Mouse (Mus musculus): ENCODE results near the gene Serpinb1a. TPM values are rescaled to one million over a fixed set of nuclear protein-coding genes. Genes with fewer than 3 reads are reported as not detected.

The Serpinb1a gene
- polyA plus RNA-seq, 1 experiment from 2014 or later: 2.6 TPM

DNA sequence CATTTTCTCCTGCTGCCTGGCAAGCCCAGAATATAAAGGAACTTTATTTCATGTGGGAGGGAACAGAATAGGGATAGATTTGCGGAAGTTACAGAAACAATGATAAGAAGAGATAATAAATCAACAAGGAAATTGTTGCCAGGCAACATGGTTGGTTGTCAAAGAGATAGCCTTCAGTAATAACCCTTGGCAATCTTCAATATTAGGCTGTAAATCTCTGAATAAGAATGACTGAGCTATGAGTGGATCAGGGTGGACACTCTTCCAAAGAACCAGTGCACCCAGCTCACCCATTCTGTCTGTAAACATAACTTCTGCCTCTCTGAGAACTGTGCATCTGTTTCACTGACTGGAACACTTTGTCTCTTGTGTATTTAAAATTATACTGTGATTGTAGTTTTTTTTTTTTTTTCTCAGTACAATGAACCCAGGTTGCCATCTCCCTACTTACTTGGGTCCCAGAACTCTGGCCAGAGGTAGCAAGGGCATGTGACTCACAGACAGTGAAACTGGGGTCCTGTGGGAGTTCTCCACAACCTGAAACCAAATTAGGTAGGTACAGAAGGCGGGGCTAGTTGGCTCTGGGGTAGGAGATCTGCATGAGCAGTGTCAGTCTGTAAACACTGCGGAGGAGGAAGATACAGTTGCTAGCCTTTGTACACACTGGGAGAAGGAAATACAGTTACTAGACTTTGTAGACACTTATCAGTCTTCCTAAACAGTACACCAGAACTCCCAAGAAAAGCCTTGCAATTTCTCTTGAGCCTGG is 19.3 kb downstream of the Serpinb1a start:
- no peak overlapping the region for H3K4me3 ChIP-seq
- H3K9me3 ChIP-seq: no peaks in the 10 kb centered on the region
- WGBS: 75% methylated on average over 3 of the region's 3 CpGs
- no peak for DNase-seq (ENCODE audit: low spot score)
- no peaks in the 10 kb centered on the region for H3K27me3 ChIP-seq (ENCODE audit: insufficient read depth, poor library complexity, severe bottlenecking)
- no peaks in the 10 kb centered on the region for H3K4me1 ChIP-seq
- H3K27ac ChIP-seq: no peak overlapping the region
- no peaks in the 10 kb centered on the region for H3K36me3 ChIP-seq

DNA sequence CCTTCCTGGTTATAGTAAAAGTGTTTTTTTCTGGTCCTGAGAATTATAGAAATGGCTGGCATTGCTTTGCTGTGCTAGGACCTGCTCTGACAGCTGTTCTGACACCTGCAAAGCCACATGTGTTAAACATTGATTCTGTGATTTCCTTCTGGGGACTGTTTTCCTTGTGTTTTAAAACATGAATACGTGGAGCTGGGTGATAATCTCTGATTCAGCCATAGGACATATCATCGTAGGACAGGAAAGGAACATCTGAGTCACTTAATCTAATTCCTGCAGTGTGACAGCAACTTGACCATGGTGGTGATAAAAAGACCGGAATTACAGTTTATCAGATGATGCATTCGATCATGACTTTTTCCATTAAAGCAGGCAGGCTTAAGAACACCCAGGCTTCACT is 22.1 kb downstream of the Serpinb1a start:
- no peak for DNase-seq (ENCODE audit: low spot score)
- no peak overlapping the region for H3K4me3 ChIP-seq
- 63% methylated on average over 4 of the region's 4 CpGs for WGBS
- no peaks in the 10 kb centered on the region for H3K9me3 ChIP-seq
- no peak overlapping the region for H3K27ac ChIP-seq
- no peaks in the 10 kb centered on the region for H3K27me3 ChIP-seq (ENCODE audit: insufficient read depth, poor library complexity, severe bottlenecking)
- H3K36me3 ChIP-seq: no peaks in the 10 kb centered on the region
- H3K4me1 ChIP-seq: no peaks in the 10 kb centered on the region

DNA sequence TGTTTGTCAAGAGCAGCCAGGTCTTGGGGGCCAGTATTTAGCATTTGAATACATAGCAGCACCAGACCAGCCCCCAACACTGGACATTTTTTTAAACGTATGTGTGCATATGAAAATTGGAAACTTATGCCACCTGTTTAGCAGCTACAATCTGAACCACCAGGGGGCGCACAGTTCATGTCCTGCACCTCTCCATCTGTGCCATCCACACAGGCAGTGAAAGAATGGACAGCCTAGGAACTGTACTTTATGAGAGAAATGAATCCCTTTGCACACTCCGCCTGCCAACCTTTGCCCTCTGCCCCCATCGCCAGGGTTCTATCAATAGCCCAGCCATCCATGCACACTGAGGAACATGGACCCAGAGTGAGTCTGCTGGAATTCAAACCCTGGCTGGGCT is 23.0 kb downstream of the Serpinb1a start:
- Histone ChIP-seq H3K4me1 (no peaks in the 10 kb centered on the region), H3K36me3 (no peaks in the 10 kb centered on the region), H3K27ac (no peak overlapping the region), H3K9me3 (no peaks in the 10 kb centered on the region), H3K4me3 (no peak overlapping the region), H3K27me3 (ENCODE audit: insufficient read depth, poor library complexity, severe bottlenecking) (no peaks in the 10 kb centered on the region)
- no peak for DNase-seq (ENCODE audit: low spot score)
- 58% methylated on average over 4 of the region's 4 CpGs for WGBS

DNA sequence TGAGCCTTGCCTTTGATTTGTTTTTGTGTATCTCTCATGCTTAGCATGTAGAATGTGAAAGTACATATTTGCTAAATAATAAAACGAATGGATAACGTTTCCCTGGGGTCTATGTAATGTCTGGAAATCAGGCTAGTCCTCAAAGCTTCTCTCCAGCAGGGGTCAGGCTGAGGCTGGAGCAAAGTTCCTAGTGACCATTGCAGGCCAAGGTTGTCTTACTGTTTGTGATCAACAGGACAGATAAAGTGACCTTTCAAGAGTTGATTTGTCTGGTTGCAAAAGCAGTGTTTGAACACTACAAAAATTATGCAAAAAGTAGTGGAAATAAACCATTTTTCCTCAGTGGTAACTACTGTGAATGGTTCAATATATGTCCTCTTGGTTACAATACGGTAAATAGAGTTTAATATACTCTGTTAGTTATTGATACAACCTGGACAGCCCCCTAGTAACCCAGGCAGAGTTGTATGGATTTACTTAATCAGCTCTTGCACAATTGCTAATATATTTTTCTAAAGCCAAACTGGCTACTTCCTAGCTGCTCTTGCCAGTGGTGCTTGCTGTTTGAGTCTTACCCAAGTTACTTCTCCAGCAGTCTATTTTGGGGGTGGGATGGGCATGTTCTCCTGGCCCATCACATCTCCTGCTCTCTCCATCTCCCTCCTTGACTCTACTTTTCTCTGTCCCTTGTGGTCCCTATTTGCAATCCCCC is 23.7 kb downstream of the Serpinb1a start:
- Histone ChIP-seq H3K9me3 (no peaks in the 10 kb centered on the region), H3K4me3 (no peak overlapping the region), H3K36me3 (0 out of 2 replicates have a peak, but pooled peaks cover 4% of the 10 kb centered on the region), H3K27ac (no peak overlapping the region), H3K4me1 (no peaks in the 10 kb centered on the region), H3K27me3 (ENCODE audit: insufficient read depth, poor library complexity, severe bottlenecking) (no peaks in the 10 kb centered on the region)
- WGBS: 72% methylated on average over 3 of the region's 3 CpGs
- no peak for DNase-seq (ENCODE audit: low spot score)

DNA sequence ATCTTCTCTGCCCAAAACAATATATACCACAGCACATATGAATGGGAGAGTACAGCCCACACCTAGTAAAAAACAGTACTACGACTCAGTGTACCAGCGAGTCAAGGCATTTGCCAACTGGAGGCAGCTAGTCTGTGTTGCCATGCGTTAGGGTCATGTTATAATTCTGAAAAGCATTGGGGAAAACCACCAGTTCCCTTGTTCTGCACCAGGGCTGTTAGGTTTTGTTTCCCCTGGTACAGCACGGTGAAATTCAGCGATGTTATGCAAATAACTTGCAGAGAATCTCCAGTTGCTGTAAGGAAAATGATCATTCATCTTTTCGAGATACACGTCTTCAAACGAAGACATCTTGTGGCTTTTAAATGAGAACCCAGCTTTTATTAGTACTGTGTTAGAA is 25.4 kb downstream of the Serpinb1a start:
- no peaks in the 10 kb centered on the region for H3K9me3 ChIP-seq
- H3K27me3 ChIP-seq (ENCODE audit: insufficient read depth, poor library complexity, severe bottlenecking): no peaks in the 10 kb centered on the region
- 89% methylated on average over 8 of the region's 8 CpGs for WGBS
- no peak overlapping the region for H3K4me3 ChIP-seq
- no peaks in the 10 kb centered on the region for H3K4me1 ChIP-seq
- H3K27ac ChIP-seq: no peak overlapping the region
- H3K36me3 ChIP-seq: peaks cover 19% of the 10 kb centered on the region
- DNase-seq (ENCODE audit: low spot score): no peak

DNA sequence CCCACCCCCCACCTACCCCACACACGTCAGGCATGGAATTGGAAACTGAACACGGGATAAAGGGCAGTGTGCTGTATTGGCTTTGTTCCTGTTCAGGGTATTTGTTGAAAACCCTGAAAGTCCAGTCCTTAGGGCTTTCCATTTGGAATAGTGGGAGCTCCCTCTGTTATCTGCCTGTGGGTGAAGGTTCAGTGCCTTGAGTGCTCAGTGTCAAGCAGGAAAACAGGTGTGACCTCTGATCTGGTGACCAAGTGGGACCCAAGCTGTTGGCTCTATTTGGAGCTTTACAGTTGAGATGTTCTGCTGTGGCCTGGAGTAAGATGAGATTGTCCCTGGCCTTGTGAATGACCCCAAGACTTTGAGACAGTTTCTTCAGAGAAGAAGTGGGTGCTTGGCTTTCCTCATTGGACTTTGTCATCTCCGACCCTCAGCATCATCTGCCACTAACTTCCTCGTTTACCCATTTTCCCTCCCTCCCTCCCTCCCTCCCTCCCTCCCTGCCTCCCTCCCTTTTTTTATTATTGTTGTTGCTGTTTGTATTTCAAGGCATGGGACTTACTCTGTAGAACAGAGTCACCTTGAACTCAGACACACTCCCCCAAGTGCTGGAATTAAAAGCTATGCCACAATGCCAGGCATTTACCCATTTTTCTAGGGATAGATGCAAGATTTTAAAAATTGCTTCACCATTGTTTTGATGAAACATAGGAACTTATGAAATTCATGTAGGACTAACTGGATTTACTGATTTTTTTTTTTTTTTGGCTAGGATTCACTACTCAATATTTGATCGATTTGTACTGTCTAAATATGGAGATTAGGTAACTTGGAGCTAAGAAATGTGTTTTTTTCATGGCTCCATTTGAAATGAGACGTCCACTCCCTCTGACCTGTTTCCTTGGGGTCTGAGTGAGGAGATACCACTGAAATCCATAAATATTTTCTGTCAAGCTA is 26.3 kb downstream of the Serpinb1a start:
- Histone ChIP-seq H3K4me1 (no peaks in the 10 kb centered on the region), H3K27me3 (ENCODE audit: insufficient read depth, poor library complexity, severe bottlenecking) (no peaks in the 10 kb centered on the region), H3K27ac (no peak overlapping the region), H3K9me3 (no peaks in the 10 kb centered on the region), H3K36me3 (peaks cover 28% of the 10 kb centered on the region), H3K4me3 (no peak overlapping the region)
- DNase-seq (ENCODE audit: low spot score): no peak
- WGBS: 87% methylated on average over 6 of the region's 6 CpGs

DNA sequence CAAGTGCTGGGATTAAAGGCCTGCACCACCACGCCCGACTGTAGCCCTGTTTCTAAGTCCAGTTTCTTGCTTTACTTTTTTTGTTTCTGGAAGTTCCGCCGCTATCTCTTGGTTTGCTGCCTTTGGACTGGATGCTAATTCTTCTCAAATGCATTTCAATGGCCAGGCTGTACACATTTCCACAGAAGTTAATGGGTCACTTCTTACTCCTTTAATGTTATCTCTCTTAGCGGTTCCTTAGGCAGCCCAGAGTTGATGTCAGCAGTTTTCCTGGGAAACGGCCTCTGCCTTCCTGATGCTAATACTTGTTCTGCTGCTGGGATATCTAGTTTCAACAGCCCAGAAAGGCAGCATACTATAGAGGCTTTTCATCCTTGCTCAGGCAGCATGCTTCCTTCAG is 27.9 kb downstream of the Serpinb1a start:
- H3K27me3 ChIP-seq (ENCODE audit: insufficient read depth, poor library complexity, severe bottlenecking): no peaks in the 10 kb centered on the region
- DNase-seq (ENCODE audit: low spot score): no peak
- H3K4me1 ChIP-seq: no peaks in the 10 kb centered on the region
- H3K27ac ChIP-seq: no peak overlapping the region
- no peaks in the 10 kb centered on the region for H3K9me3 ChIP-seq
- 80% methylated on average over 6 of the region's 6 CpGs for WGBS
- H3K36me3 ChIP-seq: peaks cover 41% of the 10 kb centered on the region
- no peak overlapping the region for H3K4me3 ChIP-seq

DNA sequence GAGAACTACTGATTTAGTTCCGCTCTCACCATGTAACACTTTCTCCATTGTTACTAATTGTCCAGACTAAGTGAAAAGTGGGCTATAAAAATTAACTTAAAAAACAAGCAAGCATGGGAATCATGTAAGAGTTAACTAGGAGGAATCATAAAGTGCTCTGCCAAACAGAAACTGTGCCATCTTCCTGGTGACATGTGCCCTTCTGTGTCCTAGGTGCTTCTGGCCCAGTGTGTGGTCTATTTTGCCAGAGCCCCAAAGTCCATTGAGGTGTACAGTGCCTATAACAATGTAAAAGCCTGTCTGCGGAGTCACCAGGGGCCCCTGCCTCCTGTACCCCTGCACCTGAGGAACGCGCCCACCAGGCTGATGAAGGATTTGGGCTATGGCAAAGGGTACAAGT is 29.3 kb downstream of the Serpinb1a start:
- H3K27ac ChIP-seq: no peak overlapping the region
- H3K4me1 ChIP-seq: no peaks in the 10 kb centered on the region
- H3K27me3 ChIP-seq (ENCODE audit: insufficient read depth, poor library complexity, severe bottlenecking): no peaks in the 10 kb centered on the region
- no peak overlapping the region for H3K4me3 ChIP-seq
- H3K36me3 ChIP-seq: peaks cover 51% of the 10 kb centered on the region
- no peaks in the 10 kb centered on the region for H3K9me3 ChIP-seq
- no peak for DNase-seq (ENCODE audit: low spot score)
- 95% methylated on average over 4 of the region's 4 CpGs for WGBS

DNA sequence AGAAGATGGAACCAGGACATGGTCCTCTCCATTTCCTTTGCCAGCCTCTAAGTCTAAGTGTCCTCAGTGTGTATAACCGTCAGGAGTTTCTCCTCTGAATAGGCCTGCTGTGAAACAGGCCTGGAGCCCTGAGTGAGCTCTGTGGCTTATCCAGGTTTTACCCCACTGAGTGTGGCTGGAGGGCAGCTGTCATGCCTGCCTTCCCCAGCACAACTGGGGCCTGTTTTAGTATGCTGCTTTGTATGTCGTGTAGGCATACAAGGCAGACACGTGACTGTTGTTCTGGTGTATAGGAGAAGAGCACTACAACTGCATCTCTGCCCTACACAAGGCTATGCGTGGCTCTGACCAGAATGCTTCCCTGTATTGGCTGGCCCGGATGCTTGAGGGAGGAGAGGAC is 31.1 kb downstream of the Serpinb1a start:
- Histone ChIP-seq H3K36me3 (peaks cover 57% of the 10 kb centered on the region), H3K27ac (no peak overlapping the region), H3K9me3 (no peaks in the 10 kb centered on the region), H3K4me3 (no peak overlapping the region), H3K27me3 (ENCODE audit: insufficient read depth, poor library complexity, severe bottlenecking) (no peaks in the 10 kb centered on the region), H3K4me1 (no peaks in the 10 kb centered on the region)
- DNase-seq (ENCODE audit: low spot score): peak; percentile 56
- WGBS: 90% methylated on average over 5 of the region's 5 CpGs

DNA sequence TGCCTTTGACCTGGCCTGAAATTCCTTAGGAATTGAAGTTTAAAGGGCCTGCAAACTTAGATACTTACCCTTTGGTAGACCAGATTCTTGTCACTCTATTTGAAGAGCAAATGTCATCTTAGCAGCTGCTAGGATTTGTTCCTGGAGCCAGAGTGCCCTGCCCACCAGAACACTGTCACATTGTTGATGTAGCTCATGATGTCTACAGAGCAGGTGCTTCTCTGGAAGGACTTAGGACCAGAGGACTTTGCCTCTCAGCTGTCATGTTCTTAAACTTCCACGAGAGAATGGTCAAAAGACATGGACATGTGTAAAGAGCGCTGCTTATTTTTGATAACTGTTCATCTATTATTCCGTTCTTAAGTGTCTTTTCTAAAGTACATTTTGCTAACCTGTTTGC is 31.7 kb downstream of the Serpinb1a start:
- no peaks in the 10 kb centered on the region for H3K9me3 ChIP-seq
- H3K27ac ChIP-seq: no peak overlapping the region
- no peaks in the 10 kb centered on the region for H3K4me1 ChIP-seq
- DNase-seq (ENCODE audit: low spot score): no peak
- peaks cover 60% of the 10 kb centered on the region for H3K36me3 ChIP-seq
- H3K27me3 ChIP-seq (ENCODE audit: insufficient read depth, poor library complexity, severe bottlenecking): no peaks in the 10 kb centered on the region
- H3K4me3 ChIP-seq: no peak overlapping the region
- 94% methylated on average over 3 of the region's 3 CpGs for WGBS

DNA sequence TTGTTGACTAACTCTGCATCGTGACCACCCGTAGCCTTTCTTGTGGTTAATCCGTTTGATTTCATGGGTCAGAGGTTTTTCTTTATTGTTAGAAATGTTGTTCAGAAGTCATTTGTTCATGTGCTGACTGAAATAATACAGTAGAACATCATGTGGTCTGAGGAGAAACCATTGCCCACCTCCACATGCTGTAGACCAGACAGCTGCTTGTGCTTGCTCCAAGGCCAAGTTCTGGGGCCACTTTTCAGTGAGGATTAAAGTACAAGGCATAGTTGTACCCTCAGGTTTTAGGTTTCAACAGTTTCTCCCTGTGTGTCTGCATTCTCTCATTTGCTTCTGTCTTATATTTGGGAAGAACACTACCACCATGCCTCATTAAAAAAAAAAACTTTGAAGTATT is 43.4 kb downstream of the Serpinb1a start:
- peaks cover 25% of the 10 kb centered on the region for H3K4me1 ChIP-seq
- H3K27ac ChIP-seq: no peak overlapping the region
- WGBS: 94% methylated on average over 3 of the region's 3 CpGs
- no peaks in the 10 kb centered on the region for H3K27me3 ChIP-seq (ENCODE audit: insufficient read depth, poor library complexity, severe bottlenecking)
- no peak for DNase-seq (ENCODE audit: low spot score)
- peaks cover 41% of the 10 kb centered on the region for H3K36me3 ChIP-seq
- no peak overlapping the region for H3K4me3 ChIP-seq
- H3K9me3 ChIP-seq: no peaks in the 10 kb centered on the region

DNA sequence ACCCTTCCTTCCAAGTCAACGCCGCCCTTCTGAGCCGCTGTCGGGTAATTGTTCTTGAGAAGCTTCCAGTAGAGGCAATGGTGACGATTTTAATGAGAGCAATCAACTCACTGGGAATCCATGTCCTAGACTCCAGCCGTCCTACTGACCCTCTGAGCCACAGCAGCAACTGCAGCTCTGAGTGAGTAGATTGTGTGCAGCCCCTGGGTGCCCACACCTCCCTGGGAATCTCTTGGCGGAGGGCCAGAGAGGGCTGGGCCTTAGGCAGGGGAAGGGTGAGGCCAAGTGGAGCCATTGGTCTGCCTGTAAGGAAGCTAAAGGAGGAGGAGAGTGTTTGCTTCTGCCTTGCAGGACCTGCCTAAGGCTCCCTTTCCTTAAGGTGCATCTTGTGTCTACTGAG is 44.2 kb downstream of the Serpinb1a start:
- 81% methylated on average over 7 of the region's 7 CpGs for WGBS
- no peak overlapping the region for H3K4me3 ChIP-seq
- peaks cover 24% of the 10 kb centered on the region for H3K4me1 ChIP-seq
- peak; percentile 77 for DNase-seq (ENCODE audit: low spot score)
- H3K36me3 ChIP-seq: peaks cover 41% of the 10 kb centered on the region
- H3K27ac ChIP-seq: no peak overlapping the region
- no peaks in the 10 kb centered on the region for H3K9me3 ChIP-seq
- H3K27me3 ChIP-seq (ENCODE audit: insufficient read depth, poor library complexity, severe bottlenecking): no peaks in the 10 kb centered on the region
